Mouse (Mus musculus) heart, adult 11 months (tissue): ENCODE data around the gene Kctd2.

Source experiments
- DNase-seq: peaks from one replicate; pipeline ENCODE4 v3.0.0; 2022

Kctd2 gene

GRCm38 (mm10) chr11:115400630-115401391, 19.1 kb upstream of the Kctd2 start:
- DNase-seq = no peak

- DNase-seq = peak; percentile 98
Measured at GRCm38 (mm10) chr11:115403338-115404124, 16.4 kb upstream of the Kctd2 start, which contains the start of gene Mrpl58. Gene Mrpl58, plus strand, starts transcription at chr11:115403752.

- peak; percentile 89 for DNase-seq
Measured at GRCm38 (mm10) chr11:115405723-115406122, 14.2 kb upstream of the Kctd2 start.

- DNase-seq = peak; percentile 68
Measured at GRCm38 (mm10) chr11:115406858-115407401, 13.0 kb upstream of the Kctd2 start.

- DNase-seq = peak; percentile 71
Measured at GRCm38 (mm10) chr11:115408266-115408920, 11.5 kb upstream of the Kctd2 start.

GRCm38 (mm10) chr11:115409556-115409955, 10.4 kb upstream of the Kctd2 start:
- DNase-seq = peak; percentile 65

GRCm38 (mm10) chr11:115420336-115421190, 635 bp downstream of the Kctd2 start:
- no peak for DNase-seq

- no peak for DNase-seq
Measured at GRCm38 (mm10) chr11:115421328-115421727, 1.4 kb downstream of the Kctd2 start.

- no peak for DNase-seq
Measured at GRCm38 (mm10) chr11:115421972-115422371, 2.0 kb downstream of the Kctd2 start.

GRCm38 (mm10) chr11:115423091-115423490, 3.2 kb downstream of the Kctd2 start:
- no peak for DNase-seq

GRCm38 (mm10) chr11:115424666-115425065, 4.7 kb downstream of the Kctd2 start:
- DNase-seq = peak; percentile 80

- DNase-seq = no peak
Measured at GRCm38 (mm10) chr11:115425671-115426070, 5.7 kb downstream of the Kctd2 start.

GRCm38 (mm10) chr11:115427482-115428331, 7.8 kb downstream of the Kctd2 start:
- DNase-seq = peak; percentile 97

GRCm38 (mm10) chr11:115429307-115429706, 9.4 kb downstream of the Kctd2 start:
- DNase-seq = no peak

- DNase-seq = no peak
Measured at GRCm38 (mm10) chr11:115430561-115430960, 10.6 kb downstream of the Kctd2 start.

- peak; percentile 93 for DNase-seq
Measured at GRCm38 (mm10) chr11:115432814-115433213, 12.9 kb downstream of the Kctd2 start.

- peak; percentile 87 for DNase-seq
Measured at GRCm38 (mm10) chr11:115433342-115433741, 13.4 kb downstream of the Kctd2 start.

GRCm38 (mm10) chr11:115435596-115436337, 15.8 kb downstream of the Kctd2 start:
- peak; percentile 91 for DNase-seq

- peak; percentile 75 for DNase-seq
Measured at GRCm38 (mm10) chr11:115437571-115438122, 17.7 kb downstream of the Kctd2 start.

- DNase-seq = no peak
Measured at GRCm38 (mm10) chr11:115439326-115439725, 19.4 kb downstream of the Kctd2 start.
